Mouse (Mus musculus) telencephalon, adult 2 months (tissue): Measurements from ENCODE around the gene Hist3h2a.

Experiments used
- DNase-seq: peaks from one replicate; pipeline ENCODE4 v3.0.0-alpha.2; 2011; ENCODE audit warnings: low read depth, low spot score

Gene Hist3h2a

DNA sequence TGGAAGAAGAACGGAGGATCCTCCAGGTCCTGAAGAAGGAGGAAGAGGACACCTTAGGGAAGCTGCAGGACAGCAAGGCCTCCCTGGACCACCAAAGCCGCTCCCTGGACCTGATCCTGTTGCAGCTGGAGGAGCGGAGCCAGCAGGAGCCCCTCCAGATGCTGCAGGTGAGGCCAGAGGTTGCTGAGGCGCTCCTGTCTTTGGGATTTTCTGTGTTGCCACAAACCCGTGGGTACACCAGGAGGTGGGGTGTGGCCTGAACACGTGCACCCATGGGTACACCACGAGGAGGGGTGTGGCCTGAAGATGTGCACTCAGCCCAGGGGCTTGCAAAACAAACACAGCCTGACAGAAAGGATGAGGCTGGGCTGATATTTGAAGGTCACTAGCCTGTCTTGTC is 14.1 kb downstream of the Hist3h2a start:
- DNase-seq: no peak

DNA sequence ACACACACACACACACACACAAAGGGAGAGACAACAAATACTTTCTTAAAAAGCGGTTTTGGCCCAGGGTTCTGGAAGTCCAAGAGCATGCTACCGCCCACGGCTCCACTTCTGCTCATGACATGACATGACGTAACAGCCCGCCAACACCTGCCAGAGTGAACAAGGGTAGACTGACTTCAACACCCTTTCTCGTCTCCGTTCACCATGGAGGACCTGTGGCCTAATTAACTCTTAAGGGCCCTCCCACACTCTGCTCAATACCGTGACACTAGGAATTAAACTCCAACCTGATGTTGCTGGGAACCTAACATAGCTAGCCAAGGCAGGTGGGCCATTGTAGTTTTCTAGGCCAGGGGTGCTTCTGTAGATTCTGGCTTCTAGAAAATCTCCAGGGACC is 14.5 kb downstream of the Hist3h2a start:
- DNase-seq: no peak

DNA sequence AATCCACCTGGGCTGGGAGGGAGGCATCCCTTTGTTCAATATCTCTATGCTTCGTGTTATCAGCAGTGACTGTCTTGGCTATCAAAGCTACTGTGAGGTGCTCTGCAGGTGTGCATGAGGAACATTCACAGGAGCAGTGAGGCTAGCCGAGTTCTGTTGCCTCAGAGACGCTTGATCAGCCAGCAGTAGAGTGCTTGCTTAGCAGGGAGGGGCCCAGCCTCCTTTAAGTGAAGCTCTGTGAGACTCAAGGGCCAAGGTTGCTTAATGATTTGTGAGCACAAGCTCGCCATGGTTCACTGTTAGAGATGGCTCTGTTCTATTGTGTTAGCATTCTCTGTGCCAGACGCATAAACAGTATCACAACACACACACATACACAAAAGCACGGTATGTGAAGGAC is 15.2 kb downstream of the Hist3h2a start:
- no peak for DNase-seq

DNA sequence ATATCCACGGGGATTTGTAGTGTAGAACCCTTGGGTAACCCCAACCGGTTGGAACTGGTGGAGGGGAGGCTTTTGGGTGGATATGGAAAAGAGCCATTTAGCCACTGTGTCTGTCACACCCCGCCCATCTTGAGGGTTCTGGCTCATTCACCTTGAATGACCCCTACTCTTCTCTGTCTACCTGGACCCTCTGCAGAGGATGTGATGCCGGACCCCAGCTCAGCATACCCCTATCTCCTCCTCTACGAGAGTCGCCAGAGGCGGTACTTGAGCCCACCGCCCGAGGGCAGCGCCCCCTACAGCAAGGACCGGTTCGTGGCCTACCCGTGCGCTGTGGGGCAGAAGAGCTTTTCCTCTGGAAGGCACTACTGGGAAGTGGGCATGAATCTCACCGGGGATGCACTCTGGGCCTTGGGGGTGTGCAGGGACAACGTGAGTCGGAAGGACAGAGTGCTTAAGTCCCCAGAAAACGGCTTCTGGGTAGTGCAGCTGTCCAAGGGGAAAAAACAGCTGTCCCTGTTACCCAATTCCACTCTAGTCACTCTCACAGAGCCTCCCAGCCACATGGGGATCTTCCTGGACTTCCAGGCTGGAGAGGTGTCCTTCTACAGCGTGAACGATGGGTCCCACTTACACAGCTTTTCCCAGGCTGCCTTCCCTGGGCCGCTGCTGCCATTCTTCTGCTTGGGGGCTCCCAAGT is 16.5 kb downstream of the Hist3h2a start:
- no peak for DNase-seq

DNA sequence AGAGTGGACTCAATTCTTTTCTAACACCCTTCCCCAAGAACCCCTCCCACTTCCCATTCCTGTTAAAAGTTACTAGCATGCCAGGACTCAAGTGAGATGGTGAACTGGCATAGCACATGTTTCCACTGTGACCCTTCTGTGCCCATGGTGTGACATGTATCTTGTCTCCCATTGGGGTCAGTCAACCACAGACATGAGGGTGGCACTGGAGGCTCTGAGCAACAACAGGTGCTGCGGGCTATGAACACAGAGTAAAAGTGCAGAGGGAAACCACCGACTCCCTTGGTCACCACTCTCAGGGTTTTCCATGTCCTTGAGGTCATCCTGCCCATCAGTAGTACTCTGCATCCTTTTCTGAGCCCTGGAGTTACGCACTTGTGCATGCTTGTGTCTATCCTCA is 17.3 kb downstream of the Hist3h2a start:
- DNase-seq: no peak

DNA sequence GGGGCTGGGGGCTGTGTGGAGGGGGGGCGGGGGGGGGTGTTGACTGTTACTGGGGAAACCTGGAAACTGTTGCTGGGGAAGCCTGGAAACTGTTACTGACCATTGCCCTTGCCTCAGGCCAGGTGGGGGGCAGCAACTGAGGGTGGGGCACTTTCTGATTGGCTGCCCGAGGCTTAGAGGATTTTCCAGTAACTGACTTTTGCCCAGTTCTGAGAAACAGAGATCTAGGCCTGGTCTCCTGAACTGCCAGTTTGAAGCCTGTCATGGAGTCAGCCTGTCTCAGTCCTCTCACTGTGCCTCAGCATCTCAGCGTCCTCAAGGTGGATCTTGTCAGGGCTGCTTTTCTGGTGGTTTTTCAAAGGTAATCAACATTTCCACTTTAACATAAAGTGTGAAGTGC is 19.9 kb downstream of the Hist3h2a start:
- no peak for DNase-seq

DNA sequence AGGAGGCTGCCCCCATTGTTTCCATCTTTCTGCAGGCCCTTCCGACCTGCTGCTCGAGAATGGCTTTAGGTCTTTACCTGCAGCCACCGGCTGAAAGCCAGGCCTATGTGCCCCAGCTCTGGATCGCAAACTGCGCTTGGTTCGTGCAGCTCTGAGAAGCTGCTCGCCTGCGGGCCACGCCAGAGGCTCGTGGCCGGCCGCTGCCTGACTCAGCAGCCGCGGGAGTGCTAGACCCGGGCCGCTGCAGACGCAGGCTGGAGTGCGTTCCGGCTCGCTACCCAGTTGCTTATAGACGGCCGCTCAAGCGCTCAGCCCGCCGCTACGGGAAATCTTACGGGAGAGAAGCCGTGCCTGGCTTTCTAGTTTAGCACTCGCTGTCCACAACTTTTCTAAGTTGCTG is 22.7 kb downstream of the Hist3h2a start:
- DNase-seq: no peak

DNA sequence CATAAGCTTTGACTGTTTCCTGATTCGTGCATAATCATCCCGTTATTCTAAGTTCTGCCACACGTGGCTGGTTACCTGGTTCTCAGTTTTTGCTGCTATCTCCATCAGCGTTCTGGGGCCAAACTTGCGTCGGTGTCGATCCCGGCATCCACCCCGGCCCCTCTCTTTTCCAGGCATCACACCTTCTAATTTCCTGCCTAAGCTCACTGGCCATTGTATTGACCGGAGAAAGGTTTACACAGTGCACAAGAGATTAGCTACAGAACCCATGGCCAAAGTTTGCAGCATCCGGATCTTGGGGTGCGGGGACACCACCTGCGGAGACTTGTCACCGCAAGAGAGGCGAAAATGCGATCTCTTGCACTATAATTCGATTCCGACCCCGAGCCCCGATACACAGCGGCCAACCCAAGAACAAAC is 23.1 kb downstream of the Hist3h2a start:
- DNase-seq: no peak

DNA sequence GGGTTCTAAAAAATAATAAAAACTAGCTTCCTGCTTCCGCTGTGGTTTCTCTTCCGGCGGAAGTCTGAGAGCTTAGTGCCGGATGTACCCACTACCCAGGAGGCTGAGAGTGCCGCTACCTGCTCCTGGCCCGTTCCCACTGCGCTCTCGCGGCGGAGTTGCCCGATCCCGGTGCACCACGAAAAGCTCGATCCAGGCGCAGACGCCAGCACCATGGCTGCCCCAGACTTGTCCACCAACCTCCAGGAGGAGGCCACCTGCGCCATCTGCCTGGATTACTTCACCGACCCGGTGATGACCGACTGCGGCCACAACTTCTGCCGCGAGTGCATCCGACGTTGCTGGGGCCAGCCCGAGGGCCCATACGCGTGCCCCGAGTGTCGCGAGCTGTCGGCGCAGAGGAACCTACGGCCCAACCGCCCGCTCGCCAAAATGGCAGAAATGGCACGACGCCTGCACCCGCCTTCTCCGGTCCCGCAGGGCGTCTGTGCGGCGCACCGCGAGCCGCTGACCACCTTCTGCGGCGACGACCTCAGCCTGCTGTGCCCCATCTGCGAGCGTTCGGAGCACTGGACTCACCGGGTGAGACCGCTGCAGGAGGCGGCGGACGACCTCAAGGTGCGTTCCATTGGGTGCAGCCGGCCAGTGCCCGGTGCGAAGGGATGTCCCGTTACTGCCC is 23.7 kb downstream of the Hist3h2a start, which contains the start of gene Trim11:
Trim11 (plus strand) TSS at position 67 of the 679 bp plus-strand sequence.
- peak; percentile 75 for DNase-seq

DNA sequence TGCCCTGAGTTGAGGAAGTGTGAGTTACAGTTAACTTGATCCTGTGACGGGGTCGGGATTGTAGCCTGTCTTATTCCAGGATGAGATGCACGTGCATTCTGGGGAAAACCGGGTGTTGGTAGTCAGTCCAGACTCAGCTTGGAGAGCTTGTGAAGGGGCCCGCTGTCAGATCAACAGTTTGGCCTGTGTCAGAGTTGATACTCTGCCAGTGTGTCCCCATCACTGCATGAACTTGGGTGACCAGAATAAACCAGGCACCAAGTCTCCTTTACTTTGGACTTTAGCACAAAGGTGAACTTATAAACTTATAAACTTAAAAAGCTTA is 24.2 kb downstream of the Hist3h2a start:
- DNase-seq: no peak

DNA sequence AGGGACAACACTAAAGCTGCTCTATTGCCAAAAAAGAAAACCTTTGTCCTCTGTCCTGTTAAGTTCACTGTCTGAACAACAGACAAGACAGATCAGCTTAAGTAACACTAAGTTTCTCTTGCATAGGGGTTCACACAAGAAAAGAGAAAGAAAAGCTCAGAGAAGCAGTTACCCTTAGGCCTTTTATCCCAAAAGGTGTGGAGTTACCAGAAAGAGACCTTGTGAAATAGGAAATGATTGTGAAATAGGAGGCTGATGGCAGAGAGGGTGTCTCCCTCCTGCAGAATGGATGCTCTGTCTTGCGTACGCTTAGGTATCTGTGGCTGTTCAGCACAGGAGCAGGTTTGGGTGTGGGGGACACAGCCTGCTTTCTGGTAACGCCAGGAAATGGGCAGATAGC is 24.7 kb downstream of the Hist3h2a start:
- no peak for DNase-seq

DNA sequence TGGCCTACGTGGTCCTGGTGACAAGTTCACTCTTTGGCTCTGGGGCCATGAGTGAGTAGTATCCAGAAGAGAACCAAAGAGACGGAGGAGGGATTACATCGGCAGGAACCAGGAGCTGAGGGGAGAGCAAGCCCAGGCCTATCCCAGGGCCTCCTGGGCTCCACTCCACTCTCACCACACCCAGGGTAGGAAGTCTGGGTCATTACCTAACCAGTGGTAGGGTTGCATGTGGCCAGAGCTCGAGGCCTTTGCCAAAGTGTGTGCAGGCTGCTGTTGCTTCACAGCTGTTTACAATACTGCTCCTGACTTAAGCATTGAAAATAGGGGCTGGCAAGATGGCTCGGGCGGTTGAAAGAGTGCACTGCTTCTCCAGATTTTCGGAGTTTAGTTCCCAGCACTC is 25.2 kb downstream of the Hist3h2a start:
- no peak for DNase-seq

DNA sequence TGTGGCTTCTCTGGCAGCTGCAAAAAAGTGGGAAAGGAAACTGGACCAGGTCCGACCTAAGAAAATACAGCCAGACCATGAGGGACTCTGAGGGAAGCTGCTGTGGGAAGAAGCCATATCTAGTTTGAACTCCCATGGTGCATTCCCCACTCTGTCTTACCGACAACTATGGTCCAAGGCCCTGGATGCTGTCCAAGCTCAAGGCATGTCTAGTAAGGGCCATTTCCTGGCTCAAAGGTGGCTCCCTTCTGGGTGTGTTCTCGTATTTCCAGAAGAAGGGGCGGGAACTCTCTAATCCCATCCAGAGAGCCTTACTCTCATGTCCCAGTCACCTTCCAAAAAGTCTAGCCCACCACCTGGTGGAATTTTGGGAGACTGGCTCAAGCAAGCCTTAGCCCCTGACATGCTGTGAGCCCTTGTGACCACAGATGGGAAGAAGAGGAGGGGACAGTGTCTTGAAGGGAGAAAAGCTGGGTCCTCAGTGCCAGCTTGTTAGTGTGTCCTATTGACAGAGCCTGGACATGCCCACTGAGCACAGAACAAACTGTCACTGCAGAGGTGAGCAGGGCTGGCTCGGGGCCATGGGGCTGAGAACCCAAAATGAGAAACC is 26.0 kb downstream of the Hist3h2a start:
- no peak for DNase-seq

DNA sequence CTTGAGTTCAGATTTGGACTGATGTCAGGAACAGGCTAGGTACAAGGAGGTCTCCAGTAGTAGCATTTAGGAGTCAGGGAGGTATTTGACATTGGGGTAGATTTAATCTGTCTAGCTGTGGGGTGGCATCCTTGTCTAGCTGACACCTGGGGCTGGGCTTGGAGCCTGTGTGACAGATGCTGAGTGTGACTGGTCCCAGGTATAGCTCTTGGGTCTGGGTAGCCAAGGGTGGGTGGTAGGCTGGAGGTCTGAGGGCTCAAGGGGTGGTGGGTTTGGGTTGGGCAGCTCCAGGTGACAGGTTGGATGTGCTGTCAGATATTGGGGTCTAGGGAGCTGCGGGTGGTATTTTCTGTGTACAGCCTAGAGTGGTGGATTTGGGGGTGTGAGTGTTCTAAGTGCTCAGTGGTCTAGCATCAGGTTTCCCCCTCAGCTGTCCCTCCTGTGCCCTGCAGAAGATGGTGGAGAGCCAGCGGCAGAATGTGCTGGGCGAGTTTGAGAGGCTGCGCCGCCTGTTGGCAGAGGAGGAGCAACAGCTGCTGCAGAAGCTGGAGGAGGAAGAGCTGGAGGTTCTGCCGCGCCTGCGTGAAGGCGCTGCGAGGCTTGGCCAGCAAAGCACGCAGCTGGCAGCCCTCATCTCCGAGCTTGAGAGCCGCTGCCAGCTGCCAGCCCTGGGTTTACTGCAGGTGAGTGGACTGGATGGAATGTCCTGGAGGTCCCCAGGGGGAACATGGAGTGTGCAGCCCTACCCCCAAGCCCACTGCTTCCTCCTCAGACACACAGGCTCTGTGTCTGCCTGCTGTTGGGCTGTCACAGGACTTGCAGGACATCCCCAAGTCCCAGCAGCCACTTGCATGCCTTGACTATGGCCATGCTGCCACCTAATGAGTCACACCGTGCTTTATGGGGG is 27.3 kb downstream of the Hist3h2a start:
- DNase-seq: peak; percentile 81

DNA sequence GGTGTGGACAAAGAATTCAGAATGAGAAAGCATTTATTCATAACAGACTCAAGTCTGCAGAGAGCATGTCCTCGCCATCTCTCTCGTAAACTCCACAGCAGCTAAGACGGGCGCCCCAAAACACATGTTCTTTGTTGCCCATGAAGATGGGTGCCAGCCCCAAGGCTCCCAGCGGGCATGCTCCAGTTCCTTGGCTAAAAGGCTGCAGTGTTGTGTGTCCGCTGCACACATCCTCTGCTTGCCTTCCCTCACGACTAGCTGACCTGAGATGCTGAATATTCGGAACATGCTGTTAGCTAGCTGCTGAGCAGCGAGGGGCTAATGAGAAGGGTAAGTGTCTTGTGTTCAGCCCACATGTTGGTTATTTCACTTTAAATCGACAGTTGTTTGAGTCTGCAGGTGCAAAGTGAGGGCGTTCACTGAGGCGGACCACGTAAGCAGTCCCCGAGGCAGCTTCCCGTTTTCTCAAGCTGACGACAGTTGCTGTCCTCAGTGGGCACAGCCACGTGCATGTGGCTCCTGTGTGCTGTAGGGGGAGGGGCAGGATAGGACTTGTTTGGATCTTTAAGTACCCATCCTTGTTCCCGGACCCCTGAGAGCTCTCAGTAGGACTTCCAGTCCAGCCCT is 28.1 kb downstream of the Hist3h2a start:
- DNase-seq: no peak

DNA sequence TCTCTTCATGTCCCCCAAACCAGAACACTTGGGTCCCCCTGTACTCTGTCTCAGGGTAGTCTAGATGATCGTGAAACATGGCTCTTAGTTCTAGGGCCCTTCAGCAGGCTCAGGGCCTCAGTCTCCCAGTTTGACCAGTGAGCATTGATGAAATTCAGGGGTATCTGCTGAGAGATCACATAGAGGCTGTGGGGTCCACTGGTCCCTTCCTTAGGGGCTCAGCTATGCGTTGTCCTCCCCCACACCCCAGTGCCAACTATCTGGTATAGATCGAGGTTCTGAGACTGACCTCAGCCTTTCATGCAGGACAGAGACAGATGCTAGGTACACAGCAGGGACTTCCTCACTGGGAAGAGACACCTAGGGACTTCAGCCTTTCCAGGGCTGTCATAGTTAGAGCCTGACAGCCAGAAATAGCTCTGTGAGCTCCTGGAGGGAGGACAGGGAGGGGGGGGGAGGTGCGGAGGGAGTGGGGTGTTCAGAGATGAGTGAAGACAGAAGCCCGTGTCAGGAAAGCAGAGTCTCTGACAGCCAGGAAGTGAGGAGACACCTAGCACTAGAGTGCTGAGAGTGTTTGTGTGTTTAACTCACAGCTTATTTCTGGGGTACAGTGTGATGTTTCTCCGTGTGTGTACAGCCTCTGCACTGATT is 29.3 kb downstream of the Hist3h2a start:
- DNase-seq: no peak

DNA sequence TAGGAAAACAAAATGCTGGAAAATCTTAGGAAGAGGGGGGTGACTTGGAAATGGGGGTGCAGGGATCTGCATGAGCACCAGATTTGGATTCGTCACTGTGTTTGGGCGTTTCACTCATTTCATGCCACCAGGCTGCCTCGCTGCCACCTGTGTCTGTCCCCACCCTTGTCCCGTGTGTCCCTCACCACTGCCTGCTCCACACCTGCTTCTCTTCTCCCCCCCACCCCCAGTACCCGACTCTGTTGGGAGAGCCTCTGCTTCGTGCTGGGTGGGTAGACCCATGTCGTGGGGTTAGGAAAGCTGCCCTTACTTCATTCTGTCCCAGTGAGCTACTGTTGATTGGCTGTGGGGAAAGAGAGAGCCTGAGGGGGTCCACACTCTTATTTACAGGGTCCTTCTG is 30.2 kb downstream of the Hist3h2a start:
- no peak for DNase-seq

DNA sequence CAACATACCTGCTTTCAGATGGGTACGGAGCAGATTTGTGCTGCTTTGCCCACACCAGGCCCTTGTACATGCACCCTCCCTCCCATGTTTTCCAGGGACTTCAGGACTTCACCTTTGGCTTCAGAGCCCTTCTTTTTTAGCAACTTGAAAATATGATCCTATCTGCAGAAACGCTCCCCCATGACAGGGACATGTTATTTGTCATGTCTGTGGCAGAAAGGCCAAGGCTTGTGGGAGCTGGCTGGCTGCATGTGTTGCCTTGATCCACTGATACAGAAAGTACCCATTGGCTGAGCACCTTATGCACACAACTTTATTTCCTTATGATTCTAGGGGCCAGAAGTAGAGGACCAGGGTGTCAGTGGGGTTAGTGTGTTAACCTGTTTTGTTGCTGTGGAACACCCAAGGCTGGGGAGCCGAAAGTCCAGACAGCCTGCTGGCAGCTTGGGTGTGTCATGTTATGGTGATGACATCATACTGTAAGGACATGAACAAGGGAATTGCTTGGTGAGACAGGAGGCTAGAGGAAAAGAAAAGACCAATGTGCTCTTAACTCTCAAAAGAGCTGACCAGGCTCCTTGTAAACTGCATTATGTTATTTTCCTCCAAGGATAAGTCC is 30.9 kb downstream of the Hist3h2a start:
- DNase-seq: no peak

DNA sequence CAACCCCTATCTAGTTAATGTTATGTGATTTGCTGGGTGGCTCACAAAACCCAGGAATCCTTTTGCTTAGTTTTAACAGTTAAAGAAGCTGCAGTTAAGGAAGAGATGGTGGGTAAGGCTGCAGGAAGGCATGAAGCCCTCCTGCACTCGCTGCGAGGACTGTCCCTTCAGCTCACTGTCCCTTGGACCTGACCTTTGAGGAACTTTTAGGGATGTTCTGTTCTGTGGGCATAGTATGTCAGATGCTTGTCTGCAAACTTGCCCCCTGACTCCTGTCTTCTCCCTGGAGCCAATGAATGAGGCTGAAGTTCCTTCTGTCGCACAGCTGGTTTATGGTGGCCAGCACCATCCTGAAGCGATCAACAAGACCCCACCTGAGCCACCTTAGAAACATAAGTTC is 34.7 kb downstream of the Hist3h2a start:
- no peak for DNase-seq

DNA sequence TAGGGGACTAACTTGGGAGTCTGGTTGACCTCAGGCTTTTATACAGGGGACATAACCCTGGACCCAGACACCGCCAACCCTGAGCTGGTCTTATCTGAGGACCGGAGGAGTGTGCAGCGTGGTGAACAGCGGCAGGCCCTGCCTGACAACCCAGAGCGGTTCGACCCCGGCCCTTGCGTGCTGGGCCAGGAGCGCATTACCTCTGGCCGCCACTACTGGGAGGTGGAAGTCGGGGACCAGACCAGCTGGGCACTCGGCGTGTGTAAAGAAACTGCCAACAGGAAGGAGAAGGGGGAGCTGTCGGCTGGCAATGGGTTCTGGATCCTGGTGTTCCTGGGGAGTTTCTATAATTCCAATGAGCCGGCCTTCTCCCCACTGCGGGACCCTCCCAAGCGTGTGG is 35.7 kb downstream of the Hist3h2a start:
- DNase-seq: no peak

DNA sequence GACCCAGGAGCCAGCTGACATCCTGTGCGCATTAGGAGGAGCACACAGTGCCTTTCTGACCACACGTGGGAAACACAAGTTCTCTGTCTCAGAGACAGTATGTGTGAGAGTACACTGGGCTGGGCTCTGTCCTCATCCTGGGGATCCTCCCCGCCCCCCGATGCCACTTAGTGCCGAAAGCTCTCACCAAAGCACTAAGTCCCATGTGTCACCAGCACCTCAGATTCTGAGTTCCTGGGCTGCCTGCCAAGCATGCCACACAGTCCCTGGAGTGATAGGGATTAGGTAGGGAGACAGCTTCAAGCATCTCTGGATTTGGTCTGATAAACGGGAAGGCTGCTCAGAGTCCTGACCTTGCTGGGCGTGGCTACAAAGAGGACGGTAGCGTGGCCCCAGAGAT is 36.3 kb downstream of the Hist3h2a start:
- DNase-seq: no peak
